Mouse (Mus musculus): ENCODE data around the gene Lingo3.

- TF ChIP-seq CTCF (IDR thresholded peaks at IDR 0.05; ENCODE audit: extremely low read depth, insufficient read length, insufficient replicate concordance, low read depth, low read length) (no peak), POLR2A (IDR thresholded peaks at IDR 0.05; ENCODE audit: low read depth, low read length) (no peak)
Measured at GRCm38 (mm10) chr10:80827870-80828420, 15.9 kb downstream of the Lingo3 start.

All from small intestine, adult 2 months (tissue).